Mouse (Mus musculus) hindbrain, embryonic 15.5 days (tissue): ENCODE data around the gene H2-M3. TPM values are rescaled to one million over a fixed set of nuclear protein-coding genes. Genes with fewer than 3 reads are reported as not detected.

Source experiments
- ATAC-seq: fragments of 200-750 bp; cut with Nextera tagmentation; 2 replicates; pipeline ENCODE4 v1.8.0; 2017; ENCODE audit warnings: low read depth, moderate number of reproducible peaks, moderate TSS enrichment; ENCODE audit not compliant: low FRiP score
- H3K27ac ChIP-seq: fragments of 300-500 bp; sonication (generic); replicated peaks from 2 replicates; pipeline ENCODE4 v1.5.1; 2015; ENCODE audit warnings: mild to moderate bottlenecking, inconsistent platforms
- H3K27me3 ChIP-seq: fragments of 300-500 bp; sonication (generic); 2 replicates; pipeline ENCODE4 v1.6.1; 2015; ENCODE audit warnings: control low read depth, inconsistent platforms
- H3K36me3 ChIP-seq: fragments of 300-500 bp; sonication (generic); 2 replicates; pipeline ENCODE4 v1.6.1; 2015; ENCODE audit warnings: control low read depth, inconsistent platforms
- H3K4me1 ChIP-seq: fragments of 300-500 bp; sonication (generic); replicated peaks from 2 replicates; pipeline ENCODE4 v1.6.1; 2015; ENCODE audit warnings: control low read depth, inconsistent platforms
- H3K4me2 ChIP-seq: fragments of 300-500 bp; sonication (generic); 2 replicates; pipeline ENCODE4 v1.6.1; 2015; ENCODE audit warnings: moderate library complexity, mild to moderate bottlenecking, inconsistent platforms
- H3K4me3 ChIP-seq: fragments of 300-500 bp; sonication (generic); 2 replicates; pipeline ENCODE4 v1.5.1; 2015; ENCODE audit warnings: mild to moderate bottlenecking, inconsistent platforms
- H3K9ac ChIP-seq: fragments of 300-500 bp; sonication (generic); 2 replicates; pipeline ENCODE4 v1.6.1; 2015; ENCODE audit warnings: inconsistent platforms
- H3K9me3 ChIP-seq: fragments of 300-500 bp; sonication (generic); 2 replicates; pipeline ENCODE4 v1.6.1; 2016; ENCODE audit warnings: control low read depth, inconsistent platforms
- WGBS: fragments of 180-500 bp; shearing (Covaris S2); methylation state at CpG from one replicate; pipeline ENCODE4 v1.1.7; 2015; 5-methylcytosine and 5-hydroxymethylcytosine counted together
- polyA plus RNA-seq: library from polyadenylated mRNA; unstranded; fragments of >200 nt; fragmentation: Nextera tagmentation; extraction: Ambion mirVana; gene quantifications from 2 replicates; pipeline ENCODE4 v1.2.1, GENCODE M21; 2015

The H2-M3 gene
- polyA plus RNA-seq, 1 experiment from 2014 or later: 1.5 TPM

DNA sequence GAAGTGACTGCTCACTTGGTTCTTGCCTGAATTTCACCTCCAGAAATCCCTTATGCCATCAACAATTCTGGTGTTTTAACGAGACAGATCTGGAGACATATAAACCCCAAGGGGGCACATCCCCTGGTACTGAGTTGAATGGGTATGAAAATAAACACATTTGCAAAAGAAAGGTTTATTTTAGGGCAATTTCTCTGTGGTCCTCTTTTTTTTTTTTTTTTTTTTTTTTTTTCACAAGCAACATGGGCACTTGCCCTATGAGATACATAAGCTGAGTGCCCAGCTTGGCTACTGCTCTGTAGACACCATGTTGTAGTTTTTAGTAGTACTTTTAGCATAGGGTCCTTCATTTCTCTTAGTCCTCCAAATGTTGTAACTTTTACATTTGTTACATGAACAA is 13.3 kb downstream of the H2-M3 start, which contains the start of gene Olfr99:
Gene Olfr99, minus strand, starts transcription at position 101 of the 400 bp plus-strand sequence.
- WGBS: 73% methylated on average over 1 of the region's 1 CpGs
- no peak for ATAC-seq
- no peak within 1 kb of the TSS for H3K4me2 ChIP-seq

DNA sequence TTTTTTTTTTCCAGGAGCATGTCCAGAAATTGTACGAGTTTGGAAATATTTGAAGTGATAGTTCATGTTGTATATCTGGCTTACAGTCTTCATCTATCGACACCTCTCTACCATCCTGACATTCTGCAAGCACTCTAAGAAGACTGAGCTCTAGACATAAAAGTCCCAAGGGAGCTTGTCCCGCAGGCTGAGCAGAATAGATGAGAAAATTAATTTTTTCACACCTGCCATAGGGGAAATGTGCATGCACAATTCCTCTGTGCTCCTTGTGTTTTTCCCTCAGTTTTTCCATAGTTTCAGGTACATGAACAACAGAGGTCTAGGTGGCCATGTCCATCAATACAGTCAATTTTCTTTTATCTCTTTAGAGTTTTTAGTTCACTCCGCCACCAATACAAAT is 34.2 kb downstream of the H2-M3 start, which contains the start of gene Olfr101:
Gene Olfr101, minus strand, starts transcription at position 101 of the 400 bp plus-strand sequence.
- Histone ChIP-seq H3K4me1 (no peaks in the 10 kb centered on the region), H3K27me3 (no peaks in the 10 kb centered on the region), H3K36me3 (no peaks in the 10 kb centered on the region), H3K9ac (no peak within 1 kb of the TSS), H3K9me3 (no peaks in the 10 kb centered on the region), H3K27ac (no peak within 1 kb of the TSS), H3K4me2 (no peak within 1 kb of the TSS), H3K4me3 (no peak within 1 kb of the TSS)
- ATAC-seq: no peak
- 81% methylated on average over 4 of the region's 4 CpGs for WGBS

More for the DNA sequence above, 13.3 kb downstream of the H2-M3 start, which contains the start of gene Olfr99:
- H3K9ac ChIP-seq: no peak within 1 kb of the TSS
- H3K27me3 ChIP-seq: no peaks in the 10 kb centered on the region
- H3K4me1 ChIP-seq: no peaks in the 10 kb centered on the region
- H3K9me3 ChIP-seq: no peaks in the 10 kb centered on the region
- no peak within 1 kb of the TSS for H3K4me3 ChIP-seq
- H3K27ac ChIP-seq: no peak within 1 kb of the TSS
- H3K36me3 ChIP-seq: no peaks in the 10 kb centered on the region

DNA sequence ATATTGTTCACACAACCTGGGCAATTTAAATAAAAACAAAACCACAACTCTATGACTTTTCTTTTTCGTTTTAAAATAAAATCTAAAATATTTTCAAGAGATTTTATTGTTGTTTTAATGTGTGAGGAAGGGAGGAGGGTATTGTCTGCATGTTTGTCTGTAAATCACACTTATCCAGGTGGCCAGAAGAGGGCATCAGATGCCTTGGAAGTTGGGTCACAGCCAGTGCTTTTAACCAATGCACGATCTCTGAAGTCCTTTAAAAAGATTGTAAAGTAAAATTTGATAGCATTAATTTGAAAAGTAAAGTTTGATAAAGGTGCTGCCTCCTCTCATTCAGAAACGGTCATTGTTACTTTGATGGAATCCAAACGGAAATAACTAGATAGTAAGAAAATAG is 38.5 kb downstream of the H2-M3 start:
- WGBS: 44% methylated on average over 4 of the region's 4 CpGs

GRCm38 (mm10) chr17:37310146-37310699 is 40.2 kb downstream of the H2-M3 start:
- Histone ChIP-seq H3K27me3 (no peaks in the 10 kb centered on the region), H3K4me3 (no peak overlapping the region), H3K4me1 (no peaks in the 10 kb centered on the region), H3K27ac (no peak overlapping the region), H3K9ac (no peak overlapping the region), H3K36me3 (no peaks in the 10 kb centered on the region), H3K4me2 (no peak overlapping the region), H3K9me3 (no peaks in the 10 kb centered on the region)
- ATAC-seq: no peak
- 51% methylated on average over 2 of the region's 2 CpGs for WGBS

More for the DNA sequence above, 38.5 kb downstream of the H2-M3 start:
- H3K4me2 ChIP-seq: no peak overlapping the region
- no peak overlapping the region for H3K27ac ChIP-seq
- no peaks in the 10 kb centered on the region for H3K4me1 ChIP-seq
- H3K27me3 ChIP-seq: no peaks in the 10 kb centered on the region
- ATAC-seq: no peak
- no peaks in the 10 kb centered on the region for H3K9me3 ChIP-seq
- H3K4me3 ChIP-seq: no peak overlapping the region
- no peaks in the 10 kb centered on the region for H3K36me3 ChIP-seq
- H3K9ac ChIP-seq: no peak overlapping the region

GRCm38 (mm10) chr17:37316954-37317353 is 46.9 kb downstream of the H2-M3 start, which contains the start of gene Olfr102:
TSS of gene Olfr102 (minus strand) at chr17:37317054.
- H3K4me1 ChIP-seq: no peaks in the 10 kb centered on the region
- H3K27ac ChIP-seq: no peak within 1 kb of the TSS
- H3K9me3 ChIP-seq: no peaks in the 10 kb centered on the region
- H3K4me2 ChIP-seq: no peak within 1 kb of the TSS
- no peak for ATAC-seq
- H3K36me3 ChIP-seq: no peaks in the 10 kb centered on the region
- no peak within 1 kb of the TSS for H3K4me3 ChIP-seq
- H3K27me3 ChIP-seq: no peaks in the 10 kb centered on the region
- no peak within 1 kb of the TSS for H3K9ac ChIP-seq

Other genes starting within 250 kb of the H2-M3 start
- 2.3 TPM in 2 replicates for gene Mog, start 246.8 kb upstream of the H2-M3 start, polyA plus RNA-seq
- 85.2 and 86.0 TPM in 2 replicates for gene Gabbr1, start 224.3 kb upstream of the H2-M3 start, polyA plus RNA-seq
- gene Olfr90, start 181.7 kb upstream of the H2-M3 start, polyA plus RNA-seq: 0.08 TPM in 1 of 2 replicates, not detected in the other
- gene Olfr91, start 171.9 kb upstream of the H2-M3 start, polyA plus RNA-seq: not detected in 2 replicates
- not detected in 2 replicates for gene Olfr92, start 150.1 kb upstream of the H2-M3 start, polyA plus RNA-seq
- gene Olfr93, start 108.7 kb upstream of the H2-M3 start, polyA plus RNA-seq: not detected in 2 replicates
- 0.17 TPM in 1 of 2 replicates, not detected in the other for gene Ubd, start 76.3 kb upstream of the H2-M3 start, polyA plus RNA-seq
- not detected in 2 replicates for gene Olfr94, start 69.2 kb upstream of the H2-M3 start, polyA plus RNA-seq
- gene Olfr95, start 57.1 kb upstream of the H2-M3 start, polyA plus RNA-seq: 0.05 TPM in 1 of 2 replicates, not detected in the other
- gene Olfr96, start 50.1 kb upstream of the H2-M3 start, polyA plus RNA-seq: not detected in 2 replicates
- gene Olfr97, start 32.9 kb upstream of the H2-M3 start, polyA plus RNA-seq: not detected in 2 replicates
- not detected in 2 replicates for gene Olfr98, start 6.5 kb upstream of the H2-M3 start, polyA plus RNA-seq
- gene Olfr99, start 13.2 kb downstream of the H2-M3 start, polyA plus RNA-seq: not detected in 2 replicates
- gene Olfr101, start 34.1 kb downstream of the H2-M3 start, polyA plus RNA-seq: not detected in 2 replicates
- not detected in 2 replicates for gene Olfr102, start 46.8 kb downstream of the H2-M3 start, polyA plus RNA-seq
- gene Olfr103, start 69.5 kb downstream of the H2-M3 start, polyA plus RNA-seq: not detected in 2 replicates
- gene Olfr104-ps, start 89.4 kb downstream of the H2-M3 start, polyA plus RNA-seq: not detected in 2 replicates
- not detected in 2 replicates for gene Olfr105-ps, start 108.8 kb downstream of the H2-M3 start, polyA plus RNA-seq
- not detected in 2 replicates for gene Olfr106-ps, start 120.2 kb downstream of the H2-M3 start, polyA plus RNA-seq
- gene Olfr107, start 129.0 kb downstream of the H2-M3 start, polyA plus RNA-seq: not detected in 2 replicates
- gene Olfr108, start 175.3 kb downstream of the H2-M3 start, polyA plus RNA-seq: not detected in 2 replicates
- gene Olfr109, start 188.7 kb downstream of the H2-M3 start, polyA plus RNA-seq: not detected in 2 replicates
- not detected in 2 replicates for gene H2-M2, start 213.3 kb downstream of the H2-M3 start, polyA plus RNA-seq
- gene Olfr110, start 222.2 kb downstream of the H2-M3 start, polyA plus RNA-seq: not detected in 2 replicates
- not detected in 2 replicates for gene Olfr111, start 237.8 kb downstream of the H2-M3 start, polyA plus RNA-seq